Mouse (Mus musculus): Measurements from ENCODE around the gene Vill.

Vill gene

GRCm38 (mm10) chr9:119034676-119035665 is 17.6 kb upstream of the Vill start:
- no peak for DNase-seq (ENCODE audit: low read depth, low spot score)

DNA sequence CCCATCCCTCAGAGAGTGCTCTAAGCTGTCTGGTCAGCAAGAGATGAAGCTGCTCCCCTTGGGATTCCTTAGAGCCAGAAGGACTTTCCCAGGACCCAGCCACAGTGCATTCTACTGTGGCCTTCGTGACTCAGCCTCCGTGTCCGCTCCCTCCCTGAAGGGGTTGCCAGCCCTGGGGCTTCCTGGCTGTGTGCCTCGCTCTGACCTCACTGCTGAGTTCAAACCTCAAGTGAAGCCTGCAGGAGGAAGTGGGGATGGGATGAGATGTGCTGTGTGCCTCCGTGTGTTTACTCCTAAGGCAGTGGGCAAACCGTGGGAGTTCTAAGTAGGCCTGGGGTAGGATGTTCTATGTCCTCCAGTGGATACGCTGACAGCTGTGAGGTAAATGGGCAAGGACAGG is 16.7 kb upstream of the Vill start:
- no peak for DNase-seq (ENCODE audit: low read depth, low spot score)

GRCm38 (mm10) chr9:119037076-119037730 is 15.4 kb upstream of the Vill start:
- no peak for DNase-seq (ENCODE audit: low read depth, low spot score)

- DNase-seq (ENCODE audit: low read depth, low spot score), result no peak
Observed at GRCm38 (mm10) chr9:119038574-119038973, 14.0 kb upstream of the Vill start.

- DNase-seq (ENCODE audit: low read depth, low spot score), result no peak
Observed at GRCm38 (mm10) chr9:119040101-119040775, 12.3 kb upstream of the Vill start.

GRCm38 (mm10) chr9:119048182-119048903 is 4.2 kb upstream of the Vill start:
- DNase-seq (ENCODE audit: low read depth, low spot score), result no peak

GRCm38 (mm10) chr9:119051158-119051557 is 1.4 kb upstream of the Vill start:
- no peak for DNase-seq (ENCODE audit: low read depth, low spot score)

DNA sequence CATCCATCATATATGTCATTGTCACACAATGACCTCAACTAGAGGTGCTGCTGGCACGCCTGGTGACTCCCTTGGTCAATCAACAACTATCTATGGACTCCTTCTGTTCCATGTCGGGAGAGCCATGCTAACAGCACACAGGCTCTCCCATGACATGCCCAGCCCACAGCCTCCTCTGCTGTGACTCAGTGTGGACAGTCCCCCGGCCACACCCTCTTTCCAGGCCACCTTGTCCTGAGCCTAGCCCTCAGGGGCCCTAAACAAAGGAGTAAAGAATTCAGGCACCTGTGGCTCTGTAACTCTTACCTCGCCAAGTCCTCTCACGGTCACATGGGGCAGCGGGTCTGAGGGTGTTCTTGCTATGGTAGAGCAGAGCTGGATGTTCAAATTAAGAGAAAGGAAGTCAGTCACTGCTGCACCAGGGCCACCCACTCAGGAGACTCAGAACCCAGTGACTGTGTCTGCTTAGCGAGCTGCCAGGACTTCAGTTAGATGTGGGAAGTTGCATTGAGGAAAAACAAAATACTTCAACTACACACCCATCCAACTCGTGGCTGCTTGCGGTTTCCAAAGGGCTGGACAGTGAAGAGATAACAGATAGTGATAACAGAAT is 1.5 kb downstream of the Vill start:
- DNase-seq (ENCODE audit: low read depth, low spot score), result no peak

DNA sequence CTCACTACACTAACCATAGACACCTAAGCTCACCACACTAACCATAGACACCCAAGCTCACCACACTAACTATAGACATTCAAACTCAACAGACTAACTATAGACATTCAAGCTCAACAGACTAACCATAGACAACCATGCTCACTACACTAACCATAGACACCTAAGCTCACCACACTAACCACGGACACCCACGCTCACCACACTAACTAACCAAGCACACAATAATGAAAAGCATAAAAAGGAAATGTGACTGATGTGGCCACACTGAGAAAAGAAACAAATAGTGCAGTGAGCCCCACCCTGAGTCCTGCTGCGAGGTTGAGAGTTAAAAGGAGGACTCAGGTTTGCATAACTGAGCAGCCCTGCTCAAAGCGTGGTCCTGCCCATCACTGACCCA is 2.8 kb downstream of the Vill start:
- no peak for DNase-seq (ENCODE audit: low read depth, low spot score)

DNA sequence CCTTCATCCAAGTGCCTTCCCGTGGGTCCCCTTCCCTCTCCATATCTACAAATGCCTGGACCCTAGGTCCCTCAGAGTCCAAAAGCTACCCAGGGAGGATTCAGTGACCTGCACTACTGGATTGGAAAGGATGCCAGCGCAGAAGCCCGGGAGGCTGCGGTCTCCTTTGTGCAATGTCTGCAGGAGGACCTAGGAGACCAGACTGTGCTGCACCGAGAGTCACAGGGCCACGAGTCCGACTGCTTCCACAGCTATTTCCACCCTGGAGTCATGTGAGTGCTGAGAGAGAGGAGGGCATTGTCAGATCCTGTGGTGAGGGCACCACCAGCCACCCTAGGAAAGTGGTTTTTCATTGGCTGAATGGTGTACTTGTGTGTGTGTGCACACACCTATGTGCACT is 5.7 kb downstream of the Vill start:
- DNase-seq (ENCODE audit: low read depth, low spot score), result no peak

DNA sequence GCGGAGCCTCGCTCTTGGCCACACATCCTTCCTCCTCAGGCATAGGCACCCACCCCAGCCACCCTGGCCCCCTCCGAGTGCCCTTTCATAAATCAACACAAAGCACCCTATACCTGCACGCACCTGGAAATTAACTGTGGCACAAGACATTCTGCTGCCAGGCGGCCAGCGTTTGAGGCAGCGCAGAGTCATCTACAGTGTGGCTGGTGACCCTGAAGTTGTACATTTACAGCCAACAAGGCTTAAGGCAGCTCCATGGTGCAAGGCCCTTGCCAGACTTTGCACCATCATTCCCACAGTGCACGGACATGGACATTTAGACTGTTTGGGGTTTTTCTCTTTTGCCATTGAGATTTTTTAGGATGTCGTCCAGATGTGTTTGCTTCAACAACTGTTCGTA is 8.1 kb downstream of the Vill start:
- DNase-seq (ENCODE audit: low read depth, low spot score), result no peak

DNA sequence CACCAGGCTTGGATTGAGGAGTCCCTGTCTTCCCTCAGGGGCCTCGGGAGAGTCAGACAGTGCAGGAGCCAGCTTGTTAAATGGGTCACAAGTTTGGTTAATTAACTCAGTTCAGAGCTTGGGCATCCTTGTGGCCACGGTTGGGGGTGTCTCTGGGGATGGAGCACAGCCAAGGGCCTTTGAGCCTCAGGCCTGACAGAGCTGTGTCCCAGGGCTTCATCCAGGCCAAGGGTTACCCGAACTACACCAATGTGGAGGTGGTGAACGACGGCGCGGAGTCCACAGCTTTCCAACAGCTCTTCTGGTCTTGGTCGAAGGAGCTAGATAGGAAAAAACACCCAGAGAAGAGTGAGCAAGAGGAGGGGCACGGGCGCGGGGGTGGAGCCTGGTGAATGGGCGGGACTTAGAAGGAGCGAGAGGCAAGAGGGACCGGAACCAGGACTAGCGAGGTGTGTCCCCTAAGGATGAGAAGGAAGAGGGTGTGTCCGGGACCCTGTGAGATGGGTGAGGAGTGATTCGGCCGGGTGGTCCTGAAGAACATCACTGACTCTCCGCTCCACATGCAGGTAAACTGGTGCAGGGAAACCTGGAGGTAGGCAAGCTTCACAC is 10.6 kb downstream of the Vill start:
- DNase-seq (ENCODE audit: low read depth, low spot score), result peak; percentile 84

DNA sequence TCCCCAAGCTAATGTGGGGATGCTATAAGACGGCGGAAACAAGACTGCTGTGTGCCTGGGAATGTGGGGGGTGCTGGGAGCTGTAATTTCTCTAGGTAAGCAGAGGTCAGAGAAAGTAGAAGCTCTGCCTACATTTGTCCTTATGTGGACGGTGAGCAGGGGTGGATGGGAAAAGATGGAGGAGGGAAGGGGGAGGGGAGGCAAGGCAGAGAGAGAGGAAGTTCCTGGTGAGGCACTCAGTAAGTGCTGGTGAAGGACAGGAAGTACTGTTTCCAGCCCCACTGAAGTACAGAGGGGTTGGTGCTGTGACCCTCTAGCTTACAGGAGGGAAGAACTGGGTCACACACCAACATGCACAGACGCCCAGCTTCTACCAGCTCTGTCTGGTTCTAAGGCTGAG is 11.7 kb downstream of the Vill start:
- DNase-seq (ENCODE audit: low read depth, low spot score), result peak; percentile 68

GRCm38 (mm10) chr9:119067601-119068000 is 15.0 kb downstream of the Vill start:
- peak; percentile 73 for DNase-seq (ENCODE audit: low read depth, low spot score)

GRCm38 (mm10) chr9:119068266-119068665 is 15.7 kb downstream of the Vill start:
- DNase-seq (ENCODE audit: low read depth, low spot score), result no peak

GRCm38 (mm10) chr9:119070173-119070825 is 17.7 kb downstream of the Vill start:
- no peak for DNase-seq (ENCODE audit: low read depth, low spot score)

DNA sequence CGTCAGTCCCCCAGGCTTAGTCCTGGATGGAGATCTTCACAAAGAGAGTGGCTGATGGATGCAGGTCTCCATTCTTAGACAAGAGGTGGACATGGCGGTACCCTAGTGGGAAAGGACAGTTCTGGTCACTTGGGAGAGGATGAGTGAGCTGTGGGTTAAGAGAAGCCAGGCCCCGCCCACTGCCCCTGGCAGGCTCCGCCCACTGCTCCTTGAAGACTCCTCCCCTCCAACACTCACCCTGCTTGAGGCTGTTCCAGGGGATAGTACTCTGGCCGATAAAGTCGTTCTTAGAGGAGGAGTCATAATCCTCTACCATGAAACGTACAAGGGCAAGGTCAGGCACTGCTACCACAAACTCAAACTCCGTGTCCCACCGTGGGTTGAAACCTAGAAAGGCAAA is 19.2 kb downstream of the Vill start:
- DNase-seq (ENCODE audit: low read depth, low spot score), result peak; percentile 71

DNA sequence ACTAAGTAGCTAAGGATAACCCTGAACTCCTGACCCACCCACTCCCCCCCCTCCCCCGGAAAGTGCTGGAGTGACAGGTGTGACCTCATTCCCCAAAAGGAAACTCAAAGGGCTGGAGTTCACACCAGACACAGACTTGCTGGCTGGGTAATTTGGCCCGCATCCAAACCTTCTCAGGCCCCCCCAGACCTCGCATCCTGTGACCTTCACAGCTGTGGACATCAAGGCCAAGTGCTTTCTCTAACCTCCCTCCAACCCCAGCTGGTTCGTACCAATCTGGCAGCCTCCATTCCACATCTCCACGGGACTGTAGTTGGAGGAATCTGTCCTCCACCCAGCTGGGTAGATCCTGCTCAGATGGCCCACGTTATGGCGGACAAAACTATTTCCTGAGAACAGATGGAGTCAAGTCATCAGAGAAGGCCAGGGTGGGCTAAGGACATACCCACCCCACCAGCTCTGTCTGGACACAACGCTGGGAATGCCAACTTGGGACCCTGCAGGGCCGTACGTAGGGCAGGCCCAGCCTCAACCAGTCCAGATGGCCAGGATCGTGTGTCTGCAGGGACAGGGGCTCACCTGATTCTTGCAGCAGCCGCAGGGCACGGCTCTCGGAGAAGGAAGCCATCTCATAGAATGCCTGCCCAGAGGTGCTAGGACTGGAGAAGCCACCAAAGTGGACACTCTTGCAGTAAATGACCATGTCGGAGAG is 20.8 kb downstream of the Vill start:
- DNase-seq (ENCODE audit: low read depth, low spot score), result peak; percentile 64

- peak; percentile 72 for DNase-seq (ENCODE audit: low read depth, low spot score)
Observed at GRCm38 (mm10) chr9:119075685-119076084, 23.1 kb downstream of the Vill start.

Data from R1 (cell line).